Mouse (Mus musculus) intestine, embryonic 14.5 days (tissue): ENCODE results near the gene Dmbt1. TPM values are rescaled to one million over a fixed set of nuclear protein-coding genes. Genes with fewer than 3 reads are reported as not detected.
"Not testable (repeated sequence)": the region's sequence is repeated elsewhere in the genome, so short reads cannot be mapped to it uniquely, and the experiment has no call there.

ENCODE experiments used
- ATAC-seq: fragments of 200-750 bp; cut with Nextera tagmentation; replicated peaks from 2 replicates; pipeline ENCODE4 v1.8.0; 2017; ENCODE audit warnings: low read depth, moderate number of reproducible peaks, moderate TSS enrichment, moderate library complexity; ENCODE audit not compliant: low FRiP score, low TSS enrichment
- DNase-seq: peaks from one replicate; pipeline ENCODE4 v3.0.0-alpha.2; 2018; ENCODE audit warnings: low spot score
- H3K27ac ChIP-seq: fragments of 300-500 bp; sonication (generic); 2 replicates; pipeline ENCODE4 v1.5.1; 2014; ENCODE audit warnings: low read depth, mild to moderate bottlenecking, control low read depth
- H3K27me3 ChIP-seq: fragments of 300-500 bp; sonication (generic); replicated peaks from 2 replicates; pipeline ENCODE4 v1.6.1; 2014; ENCODE audit warnings: low read length, control low read depth; ENCODE audit not compliant: control insufficient read depth, insufficient read depth
- H3K36me3 ChIP-seq: fragments of 300-500 bp; sonication (generic); 2 replicates; pipeline ENCODE4 v1.6.1; 2014; ENCODE audit warnings: low read length, control low read depth; ENCODE audit not compliant: control insufficient read depth, insufficient read depth
- H3K4me1 ChIP-seq: fragments of 300-500 bp; sonication (generic); replicated peaks from 2 replicates; pipeline ENCODE4 v1.6.1; 2014; ENCODE audit warnings: low read length, control low read depth, mixed read lengths; ENCODE audit not compliant: control insufficient read depth, insufficient read depth
- H3K4me2 ChIP-seq: fragments of 300-500 bp; sonication (generic); 2 replicates; pipeline ENCODE4 v1.6.1; 2014; ENCODE audit warnings: low read length
- H3K4me3 ChIP-seq: fragments of 300-500 bp; sonication (generic); 2 replicates; pipeline ENCODE4 v1.5.1; 2014; ENCODE audit warnings: low read depth, low read length, control low read depth, mixed read lengths
- H3K9ac ChIP-seq: fragments of 300-500 bp; sonication (generic); 2 replicates; pipeline ENCODE4 v1.6.1; 2014; ENCODE audit warnings: mild to moderate bottlenecking, low read length
- H3K9me3 ChIP-seq: fragments of 300-500 bp; sonication (generic); 2 replicates; pipeline ENCODE4 v1.6.1; 2016; ENCODE audit warnings: low read length, control low read depth; ENCODE audit not compliant: control insufficient read depth
- WGBS: fragments of 180-500 bp; shearing (Covaris S2); extraction: QIAGEN DNeasy Blood & Tissue Kit; methylation state at CpG from one replicate; pipeline ENCODE4 v1.1.7; 2014; 5-methylcytosine and 5-hydroxymethylcytosine counted together
- polyA plus RNA-seq: library from polyadenylated mRNA; unstranded; fragments of >200 nt; fragmentation: Nextera tagmentation; extraction: Ambion mirVana; gene quantifications from 2 replicates; pipeline ENCODE4 v1.2.1, GENCODE M21; 2014

Dmbt1 gene
- polyA plus RNA-seq, 1 experiment from 2014 or later, result 78.2 TPM

DNA sequence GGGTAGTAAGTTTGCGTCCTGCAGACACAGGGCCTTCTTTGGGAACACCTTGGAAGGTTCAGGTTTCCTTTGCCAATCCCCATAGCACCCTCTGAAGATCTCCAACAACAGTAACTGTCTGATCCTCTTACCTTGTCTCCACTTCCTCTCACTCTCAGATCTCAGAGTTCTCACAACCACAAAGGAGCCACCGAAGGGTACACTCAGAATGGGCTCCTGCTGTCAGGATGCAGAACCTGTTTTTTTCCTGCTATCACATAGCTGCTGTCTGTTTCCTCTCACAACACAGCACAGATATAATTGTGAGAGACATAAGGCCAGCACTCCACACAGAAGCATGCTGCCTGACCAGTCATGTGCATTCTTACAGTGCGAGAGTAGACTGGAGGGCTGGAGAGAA is 4.5 kb downstream of the Dmbt1 start:
- DNase-seq, result no peak
- H3K27me3 ChIP-seq, result no peaks in the 10 kb centered on the region
- no peaks in the 10 kb centered on the region for H3K9me3 ChIP-seq
- no peak overlapping the region for H3K4me2 ChIP-seq
- H3K4me1 ChIP-seq, result 0 out of 2 replicates have a peak, but pooled peaks cover 2% of the 10 kb centered on the region
- 81% methylated on average over 3 of the region's 3 CpGs for WGBS
- H3K4me3 ChIP-seq, result no peak overlapping the region
- no peak overlapping the region for H3K27ac ChIP-seq
- no peaks in the 10 kb centered on the region for H3K36me3 ChIP-seq
- H3K9ac ChIP-seq, result no peak overlapping the region
- ATAC-seq, result no peak

DNA sequence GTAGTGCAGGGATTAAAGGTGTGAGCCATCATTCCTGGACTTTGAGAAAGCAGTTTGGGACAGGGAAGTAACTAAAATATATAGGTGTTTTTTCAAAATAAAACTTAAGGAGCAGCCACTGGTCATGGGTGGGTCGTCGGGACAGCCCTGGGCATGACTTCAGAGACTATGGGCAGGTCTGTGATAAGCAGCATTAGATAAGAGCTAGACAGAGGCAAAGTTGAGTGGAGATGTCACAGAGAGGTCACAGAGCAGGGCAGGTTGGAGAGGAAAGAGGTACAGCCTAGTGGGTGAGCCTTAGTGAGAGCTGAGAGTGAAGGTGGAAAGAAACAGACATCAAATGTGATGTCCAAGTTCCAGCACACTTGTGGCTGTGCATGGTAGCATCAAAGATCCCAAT is 5.2 kb downstream of the Dmbt1 start:
- Histone ChIP-seq H3K9ac (no peak overlapping the region), H3K4me2 (no peak overlapping the region), H3K9me3 (no peaks in the 10 kb centered on the region), H3K4me3 (no peak overlapping the region), H3K27ac (no peak overlapping the region), H3K4me1 (0 out of 2 replicates have a peak, but pooled peaks cover 2% of the 10 kb centered on the region), H3K36me3 (no peaks in the 10 kb centered on the region), H3K27me3 (no peaks in the 10 kb centered on the region)
- 80% methylated on average over 2 of the region's 2 CpGs for WGBS
- ATAC-seq (no peak), DNase-seq (no peak)

DNA sequence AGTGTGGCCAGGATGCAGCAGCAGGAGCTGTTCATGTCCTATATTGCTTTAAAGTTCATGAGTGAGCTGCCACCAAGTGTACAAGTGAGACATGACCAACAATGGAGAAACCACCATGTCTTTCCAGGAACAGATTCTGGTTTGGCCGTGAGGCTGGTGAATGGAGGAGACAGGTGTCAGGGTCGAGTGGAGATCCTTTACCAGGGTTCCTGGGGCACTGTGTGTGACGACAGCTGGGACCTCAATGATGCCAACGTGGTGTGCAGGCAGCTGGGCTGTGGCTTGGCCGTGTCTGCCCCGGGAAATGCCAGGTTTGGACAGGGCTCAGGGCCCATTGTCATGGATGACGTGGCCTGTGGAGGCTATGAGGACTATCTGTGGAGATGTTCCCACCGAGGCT is 8.9 kb downstream of the Dmbt1 start:
- not testable (repeated sequence) for DNase-seq, H3K4me3 ChIP-seq, H3K27me3 ChIP-seq, ATAC-seq, H3K9me3 ChIP-seq, H3K4me1 ChIP-seq, H3K36me3 ChIP-seq, H3K27ac ChIP-seq, H3K4me2 ChIP-seq, H3K9ac ChIP-seq
- 83% methylated on average over 8 of the region's 8 CpGs for WGBS

DNA sequence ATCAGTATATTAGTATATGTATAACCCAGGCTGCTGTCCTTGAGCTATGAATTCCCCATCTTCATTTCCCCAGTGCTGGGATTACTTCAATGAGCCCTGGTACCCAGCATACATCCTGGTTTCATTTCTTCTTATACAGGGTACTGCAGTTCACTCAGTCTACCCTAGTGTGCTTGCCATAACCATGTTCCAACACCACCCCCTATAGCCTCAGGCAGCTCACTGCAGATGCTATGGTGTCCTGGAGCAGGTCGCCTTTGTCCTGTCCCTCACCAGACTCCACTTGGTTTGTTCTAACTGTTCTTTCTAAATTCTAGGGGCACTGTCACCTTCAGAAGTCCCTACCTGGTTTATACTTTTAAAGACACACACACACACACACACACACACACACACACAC is 10.8 kb downstream of the Dmbt1 start:
- Histone ChIP-seq H3K9me3 (no peaks in the 10 kb centered on the region), H3K27me3 (no peaks in the 10 kb centered on the region), H3K9ac (no peak overlapping the region), H3K4me3 (no peak overlapping the region), H3K27ac (no peak overlapping the region), H3K4me2 (no peak overlapping the region), H3K4me1 (no peaks in the 10 kb centered on the region), H3K36me3 (no peaks in the 10 kb centered on the region)
- 67% methylated on average over 1 of the region's 1 CpGs for WGBS
- DNase-seq, result no peak
- no peak for ATAC-seq

DNA sequence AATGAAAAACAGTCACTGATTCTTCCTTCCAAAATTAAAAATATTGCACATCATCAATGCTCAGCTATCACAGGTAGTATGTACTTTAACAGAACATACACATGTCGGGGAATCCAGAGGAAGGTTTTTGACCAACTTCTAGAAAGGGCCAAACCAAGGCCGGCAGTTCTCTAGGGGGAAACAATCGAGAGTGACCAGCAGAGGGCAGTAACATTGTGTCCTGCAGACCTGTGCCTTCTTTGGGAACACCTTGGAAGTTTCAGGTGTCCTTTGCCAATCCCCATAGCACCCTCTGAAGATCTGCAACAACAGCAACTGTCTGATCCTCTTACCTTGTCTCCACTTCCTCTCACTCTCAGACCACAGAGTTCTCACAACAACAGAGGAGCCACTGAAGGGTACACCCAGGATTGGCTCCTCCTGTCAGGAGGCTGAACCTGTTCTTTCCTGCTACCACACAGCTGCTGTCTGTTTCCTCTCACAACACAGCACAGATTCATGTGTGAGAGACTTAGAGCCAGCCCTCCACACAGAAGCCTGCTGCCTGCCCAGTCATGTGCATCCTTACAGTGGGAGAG is 13.5 kb downstream of the Dmbt1 start:
- not testable (repeated sequence) for DNase-seq, ATAC-seq, H3K36me3 ChIP-seq, H3K27ac ChIP-seq, H3K9me3 ChIP-seq, H3K27me3 ChIP-seq, H3K9ac ChIP-seq, H3K4me3 ChIP-seq, H3K4me1 ChIP-seq, H3K4me2 ChIP-seq
- 32% methylated on average over 3 of the region's 3 CpGs for WGBS

DNA sequence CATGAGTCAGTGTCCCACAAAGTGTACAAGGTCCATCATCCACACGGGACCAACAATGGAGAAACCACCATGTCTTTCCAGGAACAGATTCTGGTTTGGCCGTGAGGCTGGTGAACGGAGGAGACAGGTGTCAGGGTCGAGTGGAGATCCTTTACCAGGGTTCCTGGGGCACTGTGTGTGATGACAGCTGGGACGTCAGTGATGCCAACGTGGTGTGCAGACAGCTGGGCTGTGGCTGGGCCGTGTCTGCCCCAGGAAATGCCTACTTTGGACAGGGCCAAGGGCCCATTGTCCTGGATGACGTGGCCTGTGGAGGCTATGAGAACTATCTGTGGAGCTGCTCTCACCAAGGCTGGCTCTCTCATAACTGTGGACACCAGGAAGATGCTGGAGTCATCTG is 18.0 kb downstream of the Dmbt1 start:
- WGBS, result 84% methylated on average over 8 of the region's 8 CpGs
- H3K4me1 ChIP-seq, H3K9me3 ChIP-seq, H3K36me3 ChIP-seq, DNase-seq, H3K27ac ChIP-seq, H3K4me2 ChIP-seq, H3K27me3 ChIP-seq, ATAC-seq, H3K4me3 ChIP-seq, H3K9ac ChIP-seq: not testable (repeated sequence)

DNA sequence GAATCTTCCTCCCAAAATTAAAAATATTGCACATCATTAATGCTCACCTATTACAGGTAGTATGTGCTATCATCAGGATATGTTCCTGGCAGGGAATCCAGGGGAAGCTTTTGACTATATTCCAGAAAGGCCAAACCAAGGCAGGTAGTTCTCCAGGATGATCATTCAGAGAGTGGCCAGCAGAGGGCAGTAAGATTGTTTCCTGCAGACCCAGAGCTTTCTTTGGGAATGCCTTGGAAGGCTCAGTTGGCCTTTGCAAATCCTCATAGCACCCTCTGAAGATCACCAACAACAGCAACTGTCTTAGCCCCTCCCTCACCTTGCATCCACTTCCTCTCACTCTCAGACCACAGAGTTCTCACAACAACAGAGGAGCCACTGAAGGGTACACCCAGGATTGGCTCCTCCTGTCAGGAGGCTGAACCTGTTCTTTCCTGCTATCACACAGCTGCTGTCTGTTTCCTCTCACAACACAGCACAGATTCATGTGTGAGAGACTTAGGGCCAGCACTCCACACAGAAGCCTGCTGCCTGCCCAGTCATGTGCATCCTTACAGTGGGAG is 23.0 kb downstream of the Dmbt1 start:
- Histone ChIP-seq H3K36me3 (no peaks in the 10 kb centered on the region), H3K9ac (no peak overlapping the region), H3K4me2 (no peak overlapping the region), H3K4me3 (no peak overlapping the region), H3K27me3 (no peaks in the 10 kb centered on the region), H3K9me3 (no peaks in the 10 kb centered on the region), H3K27ac (no peak overlapping the region), H3K4me1 (no peaks in the 10 kb centered on the region)
- DNase-seq (peak; percentile 60), ATAC-seq (no peak)

DNA sequence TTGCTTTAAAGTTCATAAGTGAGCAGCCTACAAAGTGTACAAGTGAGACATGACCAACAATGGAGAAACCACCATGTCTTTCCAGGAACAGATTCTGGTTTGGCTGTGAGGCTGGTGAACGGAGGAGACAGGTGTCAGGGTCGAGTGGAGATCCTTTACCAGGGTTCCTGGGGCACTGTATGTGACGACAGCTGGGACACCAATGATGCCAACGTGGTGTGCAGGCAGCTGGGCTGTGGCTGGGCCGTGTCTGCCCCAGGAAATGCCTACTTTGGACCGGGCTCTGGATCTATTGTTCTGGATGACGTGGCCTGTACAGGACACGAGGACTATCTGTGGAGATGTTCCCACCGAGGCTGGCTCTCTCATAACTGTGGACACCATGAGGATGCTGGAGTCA is 26.1 kb downstream of the Dmbt1 start:
- not testable (repeated sequence) for H3K27ac ChIP-seq, H3K36me3 ChIP-seq, H3K4me2 ChIP-seq, H3K4me1 ChIP-seq, H3K9ac ChIP-seq, DNase-seq, ATAC-seq, H3K27me3 ChIP-seq, H3K4me3 ChIP-seq, H3K9me3 ChIP-seq
- WGBS, result 81% methylated on average over 9 of the region's 9 CpGs

DNA sequence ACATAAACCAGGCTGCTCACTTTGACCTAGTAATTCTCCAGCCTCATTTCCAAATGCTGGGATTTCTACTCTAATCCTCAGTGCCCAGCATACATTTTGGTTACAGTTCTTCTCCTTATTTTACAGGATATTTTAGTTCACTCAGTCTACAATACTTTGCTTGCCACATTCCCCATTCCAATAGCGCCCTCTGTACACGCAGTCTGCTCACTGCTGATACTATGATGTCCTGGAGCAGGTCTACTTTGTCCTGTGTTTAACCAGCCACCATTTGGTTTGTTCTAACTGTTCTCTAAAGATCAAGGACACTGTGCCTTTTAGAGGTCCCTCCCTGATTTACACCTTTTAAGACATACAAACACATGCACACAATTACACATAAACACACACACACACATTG is 28.0 kb downstream of the Dmbt1 start:
- not testable (repeated sequence) for H3K36me3 ChIP-seq, H3K4me2 ChIP-seq, H3K9me3 ChIP-seq, H3K27ac ChIP-seq, H3K4me1 ChIP-seq, ATAC-seq, H3K4me3 ChIP-seq, DNase-seq, H3K27me3 ChIP-seq, H3K9ac ChIP-seq
- 60% methylated on average over 2 of the region's 2 CpGs for WGBS
